Mouse (Mus musculus): ENCODE measurements around the gene Nuak1.
A peak's percentile ranks its signal among the peaks of the same experiment; 100 is the strongest.

The Nuak1 gene

GRCm38 (mm10) chr10:84446661-84447060 lies 6.3 kb upstream of the Nuak1 start:
- no peak for DNase-seq

DNA sequence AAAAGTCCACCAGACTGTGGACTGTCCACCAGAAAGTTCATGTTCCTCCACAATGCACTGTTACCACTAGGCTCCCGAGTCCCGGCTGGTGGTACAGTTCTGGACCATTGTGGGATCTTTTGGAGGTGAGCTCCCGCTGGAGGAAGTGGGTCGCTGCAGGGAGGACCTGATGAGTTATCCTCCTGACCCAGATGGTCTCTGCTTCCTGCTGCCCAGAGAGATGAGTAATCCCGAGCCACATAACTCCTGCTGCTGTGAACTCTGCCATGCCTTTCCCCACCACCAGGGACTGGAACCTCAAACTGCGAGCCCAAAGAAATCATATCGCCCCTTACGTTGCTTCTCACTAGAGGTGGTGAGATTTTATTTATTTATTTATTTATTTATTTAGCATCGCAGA lies 4.0 kb upstream of the Nuak1 start:
- DNase-seq: peak; percentile 18

GRCm38 (mm10) chr10:84441846-84442245 lies 1.4 kb upstream of the Nuak1 start:
- DNase-seq: peak; percentile 33

DNA sequence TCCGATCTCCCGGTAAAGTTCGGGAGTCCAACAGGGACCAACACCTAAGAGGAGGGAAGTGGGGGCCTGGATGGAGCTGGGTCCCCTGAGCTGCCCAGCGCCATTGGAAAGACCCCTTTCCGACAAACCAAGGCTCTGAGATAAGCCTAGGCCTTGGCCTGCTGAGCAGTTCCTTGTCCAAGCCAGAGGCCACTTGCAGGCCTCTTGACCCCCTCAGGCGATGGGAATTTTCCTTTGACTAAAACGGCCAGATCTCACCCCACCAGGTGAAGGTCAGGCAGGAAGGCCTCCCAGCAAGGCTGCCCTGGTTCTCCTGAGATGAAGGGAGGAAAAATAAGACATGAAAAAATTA lies 1.0 kb upstream of the Nuak1 start:
- DNase-seq: no peak

DNA sequence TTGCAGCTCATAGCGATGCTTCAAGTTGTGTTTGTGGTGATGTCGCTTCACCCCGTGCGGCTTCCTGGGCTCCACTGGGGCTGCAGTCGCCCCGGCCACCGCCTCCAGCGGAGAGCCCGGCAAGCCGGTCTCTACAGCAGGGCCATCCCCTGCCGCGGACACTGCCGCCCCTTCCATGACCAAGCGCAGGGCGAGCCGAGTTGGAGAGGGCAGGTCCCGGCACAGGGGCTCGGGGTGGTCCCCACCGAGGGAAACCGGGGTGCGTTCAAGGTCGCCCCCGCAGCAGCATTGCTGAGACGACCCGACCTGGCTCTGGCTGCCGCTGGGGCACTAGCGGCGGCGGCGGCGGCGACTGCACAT lies 236 bp downstream of the Nuak1 start:
- no peak for DNase-seq

DNA sequence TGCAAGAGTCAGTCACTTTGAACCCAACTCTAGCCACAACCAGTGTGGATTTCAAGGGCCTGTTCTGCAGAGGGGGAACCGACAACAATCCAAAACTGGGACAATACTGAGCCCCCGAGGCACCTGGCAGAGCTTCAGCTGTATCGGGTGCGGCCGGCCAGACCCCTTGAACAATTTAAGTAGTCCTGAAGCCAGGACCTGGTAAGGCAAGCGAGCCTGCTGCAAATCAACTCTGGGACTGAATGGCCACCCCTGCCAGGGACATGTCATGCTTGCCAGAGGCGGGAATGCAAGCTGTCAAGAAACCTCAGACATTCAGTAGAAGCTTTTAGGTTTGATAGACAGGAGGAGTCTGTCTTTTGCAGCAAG lies 1.2 kb downstream of the Nuak1 start:
- peak; percentile 53 for DNase-seq

DNA sequence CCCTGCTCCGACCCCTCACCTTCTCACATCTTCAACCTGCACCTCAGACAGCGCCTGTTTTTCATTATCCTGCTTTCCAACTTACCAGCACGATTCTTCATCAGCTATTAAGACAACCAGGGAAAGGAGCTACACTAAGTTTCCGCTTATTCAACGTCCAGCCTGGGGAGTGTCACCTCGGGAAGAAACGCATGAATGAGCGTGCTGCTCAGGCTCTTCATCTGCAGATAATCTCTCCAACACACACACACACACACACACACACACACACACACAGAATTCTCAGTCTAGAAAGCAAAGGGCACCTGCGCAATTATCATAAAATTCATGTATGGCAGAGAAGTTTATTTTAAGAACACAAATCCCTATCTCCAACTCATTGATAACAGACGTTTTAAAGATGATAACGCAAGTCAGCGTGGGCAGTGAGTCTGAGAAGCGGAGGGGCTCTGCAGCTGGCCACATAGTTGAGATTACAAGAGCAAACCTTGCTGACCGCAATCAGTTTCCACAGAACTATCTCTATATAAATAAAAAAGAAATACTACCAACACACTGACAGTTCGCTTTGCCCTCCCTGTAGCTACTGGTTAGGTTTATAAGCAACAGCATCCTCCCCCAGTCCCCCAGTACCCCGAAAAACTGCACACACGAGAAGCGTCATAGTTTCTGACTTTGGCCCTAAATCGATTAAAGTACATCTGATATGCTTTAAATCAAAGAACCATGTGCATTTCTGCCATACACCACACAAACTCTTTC lies 1.8 kb downstream of the Nuak1 start:
- DNase-seq: no peak

DNA sequence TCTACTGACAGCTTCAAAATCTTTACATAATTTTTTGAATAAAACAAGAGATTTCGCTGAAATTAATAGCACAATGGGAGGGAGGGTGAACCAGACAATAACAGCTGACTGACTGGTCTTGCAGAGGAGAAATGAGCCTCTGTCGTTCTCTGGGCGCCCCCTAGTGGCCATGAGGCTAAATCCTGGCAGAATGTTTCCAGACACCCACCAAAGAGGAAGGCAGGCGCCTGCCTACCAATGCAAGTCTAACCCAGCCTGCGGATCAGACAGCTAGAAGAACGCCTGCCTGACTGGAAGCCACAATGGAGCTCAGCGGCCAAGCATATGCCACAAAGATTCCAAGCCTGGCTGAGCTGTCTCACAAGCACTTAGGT lies 2.4 kb downstream of the Nuak1 start:
- peak; percentile 99 for DNase-seq

- peak; percentile 77 for DNase-seq
These were observed 3.0 kb downstream of the Nuak1 start for GRCm38 (mm10) chr10:84437166-84438048.

DNA sequence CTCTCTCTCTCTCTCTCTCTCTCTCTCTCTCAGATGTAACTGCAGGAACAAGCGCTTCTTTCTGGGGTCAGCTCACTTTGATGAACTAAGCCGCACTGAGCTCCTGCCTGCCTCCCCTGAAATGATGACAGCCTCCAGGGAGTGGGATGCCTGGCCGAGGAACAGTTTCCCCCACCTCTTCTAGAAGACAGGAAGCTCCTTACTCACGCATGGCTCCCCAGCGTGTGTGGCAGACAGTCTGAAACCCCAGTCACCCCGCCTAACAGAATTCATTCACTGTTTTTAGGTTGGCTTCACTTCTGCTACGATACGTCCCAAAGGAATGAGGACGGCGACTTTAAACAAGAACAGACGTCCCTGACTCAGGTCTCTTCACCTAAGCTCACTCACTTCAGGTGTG lies 4.5 kb downstream of the Nuak1 start:
- DNase-seq: peak; percentile 28

GRCm38 (mm10) chr10:84433193-84433801 lies 7.1 kb downstream of the Nuak1 start:
- peak; percentile 22 for DNase-seq

- DNase-seq: no peak
These were observed 16.0 kb downstream of the Nuak1 start for GRCm38 (mm10) chr10:84424374-84424773.

DNA sequence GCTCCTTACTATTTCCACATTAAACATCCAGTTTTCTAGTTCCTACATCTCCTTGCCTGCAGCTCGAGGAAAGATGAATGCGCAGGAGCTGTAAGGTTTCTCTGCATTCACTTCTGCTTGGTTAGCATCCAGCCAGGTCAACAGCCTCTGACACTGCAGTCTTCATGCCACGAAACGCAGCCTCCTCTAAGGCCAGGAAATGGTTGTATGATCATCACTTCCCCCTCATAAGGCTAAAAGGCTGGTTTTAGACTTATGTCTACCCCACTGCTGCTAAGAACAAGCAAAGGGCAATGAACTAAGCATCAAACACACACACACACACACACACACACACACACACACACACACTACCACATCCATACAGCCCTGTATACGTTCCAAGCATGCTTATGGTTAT lies 16.5 kb downstream of the Nuak1 start:
- no peak for DNase-seq

GRCm38 (mm10) chr10:84420589-84420988 lies 19.8 kb downstream of the Nuak1 start:
- DNase-seq: peak; percentile 52

DNA sequence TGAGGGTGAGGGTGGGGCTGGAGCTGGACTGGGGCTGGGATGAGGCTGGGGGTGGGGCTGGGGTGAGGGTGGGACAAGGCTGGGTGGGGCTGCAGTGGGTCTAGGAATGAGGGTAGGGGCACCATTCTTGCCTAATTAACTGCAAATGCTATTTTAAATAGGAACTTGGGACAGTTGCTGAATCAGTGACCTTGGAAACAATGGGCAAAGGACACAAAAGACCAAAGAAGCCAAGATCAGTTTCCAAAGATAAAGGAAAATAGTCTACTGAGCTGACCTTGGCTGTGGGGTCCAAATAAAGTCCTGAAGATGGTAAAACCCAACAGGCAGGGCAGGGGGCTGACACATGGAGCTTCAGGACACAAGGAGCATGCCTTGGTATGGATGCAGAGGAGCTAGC lies 22.0 kb downstream of the Nuak1 start:
- DNase-seq: no peak

DNA sequence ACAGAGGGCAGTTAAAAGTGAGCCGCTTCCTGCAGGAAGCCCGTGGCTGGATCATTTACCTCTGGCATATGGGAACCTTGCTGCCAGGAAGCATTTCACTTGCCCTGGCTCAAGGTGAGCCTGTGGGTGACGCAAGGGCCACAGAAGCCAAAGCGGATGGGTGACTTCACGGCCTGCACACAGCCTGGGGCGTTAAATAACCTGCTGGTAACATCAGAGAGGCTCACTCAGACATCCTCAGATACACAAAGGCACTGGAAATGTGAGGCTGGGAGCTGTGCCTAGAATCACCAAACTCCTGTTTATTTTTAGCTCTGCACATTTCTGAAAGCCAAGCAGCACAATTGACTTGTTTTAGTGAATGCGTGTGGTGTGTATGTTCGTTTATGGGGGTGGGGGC lies 23.6 kb downstream of the Nuak1 start:
- no peak for DNase-seq

DNA sequence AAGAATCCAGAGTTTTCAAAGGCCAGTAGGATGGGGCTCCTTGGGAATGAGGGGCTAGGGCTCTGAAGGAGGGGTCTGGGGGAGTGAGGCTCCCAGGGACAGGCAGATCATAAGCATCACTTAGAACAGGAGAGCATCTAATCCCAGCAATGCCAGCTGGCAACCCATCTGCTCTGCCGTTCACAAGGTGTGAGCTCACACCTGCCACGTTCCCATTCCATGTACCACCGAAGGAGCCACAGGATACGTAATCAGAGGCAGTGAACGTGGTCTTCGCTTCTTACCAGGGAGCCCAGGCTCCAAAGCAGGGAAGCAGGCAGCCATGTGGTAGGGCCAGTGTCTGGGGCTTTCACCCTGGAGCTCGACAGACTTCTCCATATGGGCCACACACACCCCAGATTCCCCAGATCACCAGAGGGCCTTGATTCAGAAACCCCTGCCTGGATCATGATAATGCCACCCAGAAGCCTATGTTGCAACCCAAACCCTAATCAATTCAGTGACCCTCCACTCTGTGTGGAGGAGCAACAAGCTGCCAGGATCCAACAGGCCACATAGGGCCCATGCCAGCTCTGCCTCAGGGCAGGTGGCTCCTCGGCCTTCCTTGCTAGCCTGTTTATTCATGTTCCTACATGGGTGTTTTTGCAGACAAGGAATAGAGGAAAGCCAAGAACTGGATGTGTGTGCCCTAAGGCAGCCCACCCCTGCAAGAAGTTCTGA lies 25.3 kb downstream of the Nuak1 start:
- DNase-seq: no peak

- peak; percentile 78 for DNase-seq
These were observed 27.1 kb downstream of the Nuak1 start for GRCm38 (mm10) chr10:84413310-84413709.

DNA sequence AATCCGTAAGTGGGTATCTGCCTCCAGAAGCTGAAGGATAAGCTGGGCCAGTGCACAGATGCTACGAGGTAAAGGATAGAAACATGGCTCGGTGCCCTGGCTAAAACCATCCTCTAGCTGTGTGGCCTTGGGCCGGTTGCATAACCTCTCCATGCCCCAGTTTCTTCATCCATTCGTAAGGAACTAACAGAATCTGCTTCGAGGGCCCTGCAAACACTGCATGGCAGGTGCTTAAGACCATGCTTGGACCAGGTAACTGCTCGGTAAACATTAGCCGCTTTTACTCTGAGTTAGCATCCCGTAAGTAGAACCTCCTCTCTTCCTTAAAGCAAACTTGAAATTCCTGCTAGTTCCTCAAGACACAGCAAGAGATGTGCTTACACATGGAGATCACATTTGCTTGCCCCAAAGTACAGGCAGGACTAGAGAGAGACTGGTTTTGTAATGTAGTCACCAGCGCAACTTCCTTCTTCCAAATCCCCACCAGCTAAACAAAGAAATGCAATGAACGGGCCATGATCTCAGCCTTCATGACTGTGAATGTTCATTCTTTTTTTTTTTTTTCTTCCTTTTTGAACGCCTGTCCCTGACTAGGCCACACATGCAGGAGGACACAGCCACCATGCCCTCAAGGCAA lies 28.0 kb downstream of the Nuak1 start:
- DNase-seq: peak; percentile 80

DNA sequence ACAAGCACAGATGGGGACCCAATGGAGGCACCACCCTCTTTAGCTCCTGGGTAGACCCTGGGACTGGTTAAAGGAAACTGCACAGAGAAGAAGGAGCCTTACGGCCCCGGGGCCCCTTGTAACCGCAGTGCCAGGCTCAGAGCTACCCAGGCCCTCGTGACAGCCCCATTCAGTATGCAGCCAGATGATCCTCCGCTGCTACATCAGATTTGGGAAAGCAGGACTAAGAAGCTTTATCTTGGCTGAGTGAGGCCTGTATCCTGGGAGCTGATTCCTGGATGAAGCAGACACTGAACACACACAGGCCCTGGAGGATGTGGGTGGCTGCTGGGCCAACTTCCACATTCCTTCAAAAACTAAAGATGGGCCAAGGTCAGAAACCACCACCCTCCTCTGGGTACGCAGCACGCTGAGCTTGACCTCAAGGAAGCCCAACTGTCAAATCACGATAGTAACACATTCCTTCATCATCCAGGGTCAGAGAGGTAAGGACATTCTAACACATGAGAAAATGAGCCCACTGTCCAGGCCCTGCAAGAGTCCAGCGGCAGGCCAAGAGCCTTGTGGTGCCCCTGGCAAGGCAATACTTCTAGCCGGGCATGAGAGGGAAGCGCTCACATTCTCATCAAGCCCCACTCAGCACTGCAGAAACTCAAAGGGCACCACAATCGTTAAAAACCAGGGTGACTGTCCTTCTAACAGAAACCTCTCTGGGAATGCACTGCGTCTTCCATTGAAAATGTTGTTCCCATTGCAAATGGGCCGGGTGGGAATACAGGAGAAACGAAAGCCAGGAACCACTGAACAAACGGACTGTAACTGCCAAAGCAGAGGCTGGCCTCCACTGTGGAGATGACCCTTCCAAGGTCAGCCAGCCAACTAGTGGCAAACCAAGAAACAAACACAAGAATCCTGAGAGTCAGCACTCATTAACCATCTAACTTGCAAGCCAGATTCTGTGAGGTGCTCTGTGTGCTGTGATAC lies 29.0 kb downstream of the Nuak1 start:
- DNase-seq: no peak

DNA sequence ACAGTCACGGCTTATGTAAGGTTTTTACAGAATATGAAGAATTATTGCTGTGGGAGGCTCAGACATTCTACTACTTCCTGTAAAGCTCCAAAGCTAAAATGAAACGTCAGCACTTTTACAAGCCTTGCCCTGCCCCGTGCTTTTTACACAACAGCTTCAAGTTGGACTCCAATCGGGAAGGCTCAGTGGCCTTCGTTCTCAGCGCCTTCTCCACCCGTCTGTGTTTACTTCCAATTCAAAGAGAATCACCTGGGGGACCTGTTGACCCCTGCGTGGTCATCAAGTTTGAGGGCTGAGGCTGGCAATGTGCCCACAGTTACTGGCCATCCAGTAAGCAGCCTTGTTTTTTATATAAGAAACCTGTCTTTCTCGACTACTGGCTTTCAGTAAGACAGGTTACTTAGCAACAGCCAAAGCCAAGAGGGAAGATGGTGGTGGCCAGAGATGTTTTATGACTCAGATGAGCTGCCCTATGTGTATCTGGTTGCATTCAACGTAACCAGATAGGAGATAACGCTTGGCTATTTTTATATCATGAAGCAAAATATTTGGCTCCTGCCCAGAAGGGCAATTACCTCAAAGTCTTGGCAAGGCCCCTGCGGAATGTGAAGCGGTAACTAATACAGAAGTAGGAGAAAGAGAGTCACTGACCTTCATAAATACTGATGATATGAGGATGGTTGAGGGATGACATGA lies 31.3 kb downstream of the Nuak1 start:
- DNase-seq: no peak
